Mouse (Mus musculus) embryonic facial prominence, embryonic 14.5 days (tissue): ENCODE measurements around the gene Col4a6. TPM values are rescaled to one million over a fixed set of nuclear protein-coding genes. Genes with fewer than 3 reads are reported as not detected.
A peak's percentile ranks its signal among the peaks of the same experiment; 100 is the strongest.

ENCODE experiments used
- ATAC-seq: fragments of 200-750 bp; cut with Nextera tagmentation; 2 replicates; pipeline ENCODE4 v1.8.0; 2017; ENCODE audit warnings: low read depth, moderate number of reproducible peaks, moderate TSS enrichment
- DNase-seq: peaks from one replicate; pipeline ENCODE4 v3.0.0-alpha.2; 2015; ENCODE audit warnings: low spot score
- H3K27ac ChIP-seq: fragments of 300-500 bp; sonication (generic); replicated peaks from 2 replicates; pipeline ENCODE4 v1.5.1; 2014; ENCODE audit warnings: low read depth, mild to moderate bottlenecking, low read length, moderate library complexity
- H3K27me3 ChIP-seq: fragments of 300-500 bp; sonication (generic); replicated peaks from 2 replicates; pipeline ENCODE4 v1.6.1; 2014; ENCODE audit warnings: low read length; ENCODE audit not compliant: control insufficient read depth, insufficient read depth
- H3K36me3 ChIP-seq: fragments of 300-500 bp; sonication (generic); 2 replicates; pipeline ENCODE4 v1.6.1; 2014; ENCODE audit warnings: low read length, mixed read lengths; ENCODE audit not compliant: control insufficient read depth, insufficient read depth
- H3K4me1 ChIP-seq: fragments of 300-500 bp; sonication (generic); 2 replicates; pipeline ENCODE4 v1.6.1; 2014; ENCODE audit warnings: antibody characterized with exemption, low read length; ENCODE audit not compliant: control insufficient read depth, insufficient read depth
- H3K4me2 ChIP-seq: fragments of 300-500 bp; sonication (generic); 2 replicates; pipeline ENCODE4 v1.6.1; 2014; ENCODE audit warnings: low read depth, mild to moderate bottlenecking, low read length, moderate library complexity, mixed read lengths
- H3K4me3 ChIP-seq: fragments of 300-500 bp; sonication (generic); 2 replicates; pipeline ENCODE4 v1.5.1; 2014; ENCODE audit warnings: low read depth, mild to moderate bottlenecking, low read length
- H3K9ac ChIP-seq: fragments of 300-500 bp; sonication (generic); 2 replicates; pipeline ENCODE4 v1.6.1; 2014; ENCODE audit warnings: low read depth, mild to moderate bottlenecking, low read length, moderate library complexity, mixed read lengths
- H3K9me3 ChIP-seq: fragments of 300-500 bp; sonication (generic); 2 replicates; pipeline ENCODE4 v1.6.1; 2016; ENCODE audit warnings: low read length; ENCODE audit not compliant: control insufficient read depth
- WGBS: fragments of 180-500 bp; shearing (Covaris S2); extraction: QIAGEN DNeasy Blood & Tissue Kit; methylation state at CpG from one replicate; pipeline ENCODE4 v1.1.7; 2014; 5-methylcytosine and 5-hydroxymethylcytosine counted together
- polyA plus RNA-seq: library from polyadenylated mRNA; unstranded; fragments of >200 nt; fragmentation: Nextera tagmentation; extraction: Ambion mirVana; gene quantifications from 2 replicates; pipeline ENCODE4 v1.2.1, GENCODE M21; 2014

The Col4a6 gene
- 1.8 TPM in 2 replicates for polyA plus RNA-seq

GRCm38 (mm10) chrX:141473470-141474302 lies at the start of gene Col4a6:
TSS of gene Col4a6 (minus strand) at chrX:141474076.
- H3K27me3 ChIP-seq, result peaks cover 29% of the 10 kb centered on the region
- H3K27ac ChIP-seq, result no peak within 1 kb of the TSS
- H3K36me3 ChIP-seq, result no peaks in the 10 kb centered on the region
- H3K4me1 ChIP-seq, result no peaks in the 10 kb centered on the region
- peak within 1 kb of the TSS; percentile 59 for H3K4me2 ChIP-seq
- DNase-seq (peak; percentile 5), ATAC-seq (no peak)
- H3K9me3 ChIP-seq, result no peaks in the 10 kb centered on the region
- peak within 1 kb of the TSS; percentile 51 for H3K9ac ChIP-seq
- WGBS, result 14% methylated on average over 16 of the region's 16 CpGs
- peak within 1 kb of the TSS; percentile 50 for H3K4me3 ChIP-seq

- DNase-seq (no peak), ATAC-seq (no peak)
- no peaks in the 10 kb centered on the region for H3K4me1 ChIP-seq
- no peaks in the 10 kb centered on the region for H3K36me3 ChIP-seq
- H3K9ac ChIP-seq, result no peak overlapping the region
- H3K27me3 ChIP-seq, result no peaks in the 10 kb centered on the region
- no peak overlapping the region for H3K27ac ChIP-seq
- H3K4me2 ChIP-seq, result no peak overlapping the region
- H3K4me3 ChIP-seq, result no peak overlapping the region
- 89% methylated on average over 1 of the region's 1 CpGs for WGBS
- no peaks in the 10 kb centered on the region for H3K9me3 ChIP-seq
These were observed 29.2 kb upstream of the Col4a6 start for GRCm38 (mm10) chrX:141503125-141503524.

DNA sequence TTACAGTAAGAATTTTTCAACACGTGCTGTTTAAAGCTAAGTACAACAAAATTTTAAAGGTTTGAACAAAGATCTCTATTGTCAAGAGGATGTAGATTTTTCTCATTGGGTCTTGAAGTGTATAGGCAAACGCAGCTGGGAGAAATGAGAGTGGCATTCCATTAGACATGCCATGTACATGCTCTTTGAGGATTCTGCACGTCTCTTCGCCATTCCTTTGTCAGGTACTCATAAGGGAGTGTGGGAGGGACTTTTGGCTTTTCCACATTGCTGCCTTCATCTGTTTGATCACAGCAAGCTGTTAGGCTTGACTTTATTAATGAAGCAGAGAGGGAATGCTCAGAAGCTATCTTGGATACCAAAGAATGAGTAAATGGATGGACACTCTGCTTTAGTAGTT lies 20.7 kb upstream of the Col4a6 start:
- Histone ChIP-seq H3K9ac (no peak overlapping the region), H3K27me3 (no peaks in the 10 kb centered on the region), H3K9me3 (no peaks in the 10 kb centered on the region), H3K4me2 (no peak overlapping the region), H3K4me1 (no peaks in the 10 kb centered on the region), H3K4me3 (no peak overlapping the region), H3K36me3 (no peaks in the 10 kb centered on the region), H3K27ac (no peak overlapping the region)
- no peak for DNase-seq
- no peak for ATAC-seq
- WGBS, result 57% methylated on average over 4 of the region's 4 CpGs

GRCm38 (mm10) chrX:141475566-141476327 lies 1.9 kb upstream of the Col4a6 start:
- Histone ChIP-seq H3K9me3 (no peaks in the 10 kb centered on the region), H3K9ac (peak overlapping the region; percentile 58), H3K27me3 (peaks cover 25% of the 10 kb centered on the region), H3K4me2 (peak overlapping the region; percentile 59), H3K27ac (no peak overlapping the region), H3K4me3 (peak overlapping the region; percentile 50), H3K4me1 (no peaks in the 10 kb centered on the region), H3K36me3 (no peaks in the 10 kb centered on the region)
- DNase-seq (peak; percentile 4), ATAC-seq (peak; percentile 65; the same call in 1 of the 2 replicates)
- 15% methylated on average over 14 of the region's 14 CpGs for WGBS

- H3K9me3 ChIP-seq, result no peaks in the 10 kb centered on the region
- no peaks in the 10 kb centered on the region for H3K4me1 ChIP-seq
- peak within 1 kb of the TSS; percentile 50 for H3K4me3 ChIP-seq
- DNase-seq (peak; percentile 88), ATAC-seq (peak; percentile 88)
- peak within 1 kb of the TSS; percentile 58 for H3K9ac ChIP-seq
- H3K4me2 ChIP-seq, result peak within 1 kb of the TSS; percentile 59
- no peak within 1 kb of the TSS for H3K27ac ChIP-seq
- H3K27me3 ChIP-seq, result peaks cover 25% of the 10 kb centered on the region
- WGBS, result 23% methylated on average over 13 of the region's 13 CpGs
- no peaks in the 10 kb centered on the region for H3K36me3 ChIP-seq
These were observed 1.2 kb upstream of the Col4a6 start, which contains the start of gene Col4a5 for GRCm38 (mm10) chrX:141475110-141475509. TSS of gene Col4a5 (plus strand) at chrX:141475385.

DNA sequence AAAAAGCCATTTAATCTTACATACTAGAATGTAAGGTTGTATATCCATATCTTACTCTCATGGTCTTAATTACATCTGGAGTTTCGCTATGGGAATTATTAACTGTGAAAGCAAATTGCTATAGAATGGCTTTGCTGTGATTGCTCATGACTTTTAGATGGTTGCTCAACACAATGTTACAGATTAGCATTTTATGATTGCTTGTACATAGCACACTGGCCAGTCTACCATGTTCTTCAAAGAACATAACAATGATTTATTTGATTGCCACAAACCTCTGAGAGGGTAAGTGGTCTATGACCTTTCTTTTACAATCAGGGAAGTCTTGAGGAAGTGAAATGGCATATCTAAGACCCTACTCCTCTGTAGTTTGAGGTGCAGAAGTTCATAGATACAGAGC lies 25.9 kb downstream of the Col4a6 start:
- Histone ChIP-seq H3K4me2 (no peak overlapping the region), H3K27ac (no peak overlapping the region), H3K36me3 (no peaks in the 10 kb centered on the region), H3K9me3 (no peaks in the 10 kb centered on the region), H3K9ac (no peak overlapping the region), H3K4me1 (no peaks in the 10 kb centered on the region), H3K4me3 (no peak overlapping the region), H3K27me3 (peaks cover 18% of the 10 kb centered on the region; the same call in 1 of the 2 replicates)
- DNase-seq (no peak), ATAC-seq (no peak)
- 88% methylated on average over 1 of the region's 1 CpGs for WGBS

- ATAC-seq, result no peak
These were observed 34.5 kb downstream of the Col4a6 start for GRCm38 (mm10) chrX:141439423-141439822.

DNA sequence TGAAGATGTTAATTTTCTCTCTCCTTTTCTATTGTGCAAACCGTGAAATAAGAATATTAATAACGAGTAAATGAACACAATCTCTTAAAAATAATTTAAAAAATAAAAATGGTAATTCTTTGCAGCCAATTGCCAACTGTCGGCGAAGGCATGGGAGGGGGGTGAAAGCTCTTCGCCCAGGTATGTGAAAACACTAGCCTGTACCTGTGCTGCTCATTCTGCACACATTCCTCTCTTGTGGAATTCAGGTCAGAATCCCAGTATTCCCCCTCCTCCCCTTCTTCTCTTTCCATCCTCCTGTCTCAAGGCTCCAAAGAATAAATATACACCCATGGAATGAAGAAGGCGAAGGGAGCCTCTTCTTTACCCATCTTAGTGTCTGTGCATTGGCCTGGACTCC lies 37.1 kb downstream of the Col4a6 start:
- 83% methylated on average over 6 of the region's 6 CpGs for WGBS
- ATAC-seq (no peak), DNase-seq (no peak)
- no peak overlapping the region for H3K27ac ChIP-seq
- H3K36me3 ChIP-seq, result no peaks in the 10 kb centered on the region
- H3K9me3 ChIP-seq, result no peaks in the 10 kb centered on the region
- no peak overlapping the region for H3K9ac ChIP-seq
- H3K27me3 ChIP-seq, result peaks cover 19% of the 10 kb centered on the region
- no peaks in the 10 kb centered on the region for H3K4me1 ChIP-seq
- no peak overlapping the region for H3K4me3 ChIP-seq
- no peak overlapping the region for H3K4me2 ChIP-seq

More at GRCm38 (mm10) chrX:141439423-141439822, 34.5 kb downstream of the Col4a6 start:
- Histone ChIP-seq H3K9me3 (no peaks in the 10 kb centered on the region), H3K27me3 (peaks cover 17% of the 10 kb centered on the region), H3K4me1 (no peaks in the 10 kb centered on the region), H3K4me2 (no peak overlapping the region), H3K36me3 (no peaks in the 10 kb centered on the region), H3K9ac (no peak overlapping the region), H3K27ac (no peak overlapping the region), H3K4me3 (no peak overlapping the region)
- WGBS, result 71% methylated on average over 2 of the region's 2 CpGs
- peak; percentile 3 for DNase-seq
